Mouse (Mus musculus) bone marrow macrophage, adult 2 months (primary cell): ENCODE measurements around the gene Ppp1r16b.

Experiments used
- CTCF ChIP-seq: IDR thresholded peaks from 2 replicates; pipeline ENCODE4 v1.5.1; 2012; ENCODE audit warnings: low read depth, mild to moderate bottlenecking, low read length, moderate library complexity
- POLR2A ChIP-seq: IDR thresholded peaks from 2 replicates; pipeline ENCODE4 v1.6.1; 2012; ENCODE audit warnings: mild to moderate bottlenecking, low read depth, low read length, borderline replicate concordance

GRCm38 (mm10) chr2:158734500-158735152, 69.4 kb downstream of the Ppp1r16b start:
- TF ChIP-seq POLR2A (no peak), CTCF (no peak)
